Mouse (Mus musculus): ENCODE measurements at regions not wholly inside any gene's neighbourhood (a gene's known extent, or its start where the extent isn't known, plus 50 kb on each side); places are given as distances from the start of the nearest gene placed in this dataset.

GRCm38 (mm10) chr6:31061813-31062212 is 102.9 kb upstream of the Klf14 start:
- no peak for DNase-seq (ENCODE audit: low spot score in 2 of 2)

GRCm38 (mm10) chr6:31065419-31065818 is 106.5 kb upstream of the Klf14 start:
- DNase-seq (ENCODE audit: low spot score in 2 of 2) = no peak

DNA sequence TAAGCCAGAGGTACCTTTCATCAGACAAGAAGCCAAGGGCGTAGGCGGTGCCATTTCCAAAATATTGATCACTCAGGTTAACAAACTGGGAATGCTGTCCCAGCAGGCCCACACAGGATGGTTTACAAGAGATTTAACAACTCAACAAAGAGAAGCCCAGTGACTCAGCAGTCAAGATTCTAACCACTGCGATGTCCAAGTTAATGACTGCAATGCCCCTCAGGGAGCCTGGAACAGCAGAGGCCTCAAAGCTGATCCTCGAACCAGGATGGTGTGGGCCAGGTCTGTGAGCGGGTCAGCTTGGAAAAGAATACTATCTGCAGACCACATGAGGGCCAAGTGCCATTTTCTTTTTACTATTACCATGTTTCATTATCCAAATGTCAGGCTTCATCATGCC is 108.0 kb upstream of the Klf14 start:
- DNase-seq (ENCODE audit: low spot score in 2 of 2) = no peak

- DNase-seq (ENCODE audit: low spot score in 2 of 2) = no peak
Measured at GRCm38 (mm10) chr6:31067453-31067852, 108.6 kb upstream of the Klf14 start.

GRCm38 (mm10) chr6:31069243-31069642 is 110.4 kb upstream of the Klf14 start:
- DNase-seq (ENCODE audit: low spot score in 2 of 2) = no peak

- no peak for DNase-seq (ENCODE audit: low spot score in 2 of 2)
Measured at GRCm38 (mm10) chr6:31070537-31070936, 111.7 kb upstream of the Klf14 start.

- no peak for DNase-seq (ENCODE audit: low spot score in 2 of 2)
Measured at GRCm38 (mm10) chr6:31070966-31071365, 112.1 kb upstream of the Klf14 start.

- DNase-seq (ENCODE audit: low spot score in 2 of 2) = no peak
Measured at GRCm38 (mm10) chr6:31072072-31072471, 113.2 kb upstream of the Klf14 start.

GRCm38 (mm10) chr6:31072559-31072958 is 113.7 kb upstream of the Klf14 start:
- DNase-seq (ENCODE audit: low spot score in 2 of 2) = no peak

- DNase-seq (ENCODE audit: low spot score in 2 of 2) = no peak
Measured at GRCm38 (mm10) chr6:31073338-31073737, 114.5 kb upstream of the Klf14 start.

DNA sequence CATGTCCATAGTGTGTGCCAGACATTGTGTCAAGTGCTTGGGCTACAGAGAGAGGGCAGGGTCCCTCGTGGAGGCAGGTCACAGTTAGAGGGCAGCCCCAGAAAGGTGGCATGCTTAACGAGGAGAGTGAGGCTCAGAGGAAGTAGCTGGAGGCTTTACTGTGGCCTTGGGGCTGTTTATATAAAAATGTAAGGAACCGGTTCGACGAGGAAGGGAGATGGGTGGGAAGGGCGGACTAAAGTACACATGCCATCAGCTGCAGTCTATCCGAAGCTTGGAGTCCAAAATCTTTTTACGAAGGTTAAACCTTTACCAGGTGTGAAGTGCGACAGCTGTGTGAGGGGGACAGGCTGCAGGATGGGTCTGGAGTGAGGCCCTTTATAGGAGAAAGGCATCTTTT is 115.5 kb upstream of the Klf14 start:
- DNase-seq (ENCODE audit: low spot score in 2 of 2) = no peak

DNA sequence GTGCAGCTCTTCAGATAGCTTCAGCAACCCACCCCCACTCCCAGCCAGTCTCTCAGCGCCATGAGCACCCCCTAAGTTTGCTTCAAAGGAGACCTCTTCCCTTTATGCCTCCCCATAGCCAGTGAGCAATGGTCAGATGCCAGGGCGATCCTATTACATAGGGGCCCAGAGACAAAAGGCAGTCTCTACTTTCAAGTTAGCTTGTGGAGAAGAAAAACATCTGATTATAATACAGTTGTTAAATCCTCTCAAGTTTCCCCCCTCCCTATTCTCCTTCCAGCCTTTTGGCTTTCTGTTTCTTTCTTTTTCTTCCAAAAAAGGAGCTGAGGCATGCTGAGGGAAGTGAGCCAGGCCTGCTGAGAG is 116.3 kb upstream of the Klf14 start:
- DNase-seq (ENCODE audit: low spot score in 2 of 2) = no peak

- peak; percentile 49 to 69 for DNase-seq (ENCODE audit: low spot score in 2 of 2)
Measured at GRCm38 (mm10) chr6:31075572-31076477, 116.9 kb upstream of the Klf14 start.

- DNase-seq (ENCODE audit: low spot score in 2 of 2) = no peak
Measured at GRCm38 (mm10) chr6:31076478-31076834, 117.6 kb upstream of the Klf14 start.

DNA sequence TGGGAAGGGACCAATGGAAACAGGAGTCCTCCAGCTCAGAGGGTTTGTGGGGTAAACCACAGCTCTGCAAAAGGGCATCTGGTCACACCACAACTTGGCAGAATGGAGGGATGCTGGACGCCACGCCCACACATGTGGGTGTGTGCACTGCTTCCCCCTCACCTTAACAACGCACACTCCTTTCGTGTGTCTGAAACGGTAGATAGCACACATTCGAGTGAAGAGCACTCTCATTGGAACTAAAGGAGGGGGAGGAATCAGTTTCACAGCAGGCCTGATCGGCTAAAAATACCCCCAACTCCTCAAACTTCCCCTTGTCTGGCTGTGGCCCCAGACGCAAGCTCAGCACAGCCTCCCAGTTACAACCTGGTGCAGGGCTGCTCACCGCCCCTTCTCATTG is 118.3 kb upstream of the Klf14 start:
- DNase-seq (ENCODE audit: low spot score in 2 of 2) = no peak

- DNase-seq (ENCODE audit: low spot score in 2 of 2) = no peak
Measured at GRCm38 (mm10) chr6:31077779-31078178, 118.9 kb upstream of the Klf14 start.

GRCm38 (mm10) chr6:31078413-31078812 is 119.5 kb upstream of the Klf14 start:
- peak; percentile 42 to 58 for DNase-seq (ENCODE audit: low spot score in 2 of 2)

DNA sequence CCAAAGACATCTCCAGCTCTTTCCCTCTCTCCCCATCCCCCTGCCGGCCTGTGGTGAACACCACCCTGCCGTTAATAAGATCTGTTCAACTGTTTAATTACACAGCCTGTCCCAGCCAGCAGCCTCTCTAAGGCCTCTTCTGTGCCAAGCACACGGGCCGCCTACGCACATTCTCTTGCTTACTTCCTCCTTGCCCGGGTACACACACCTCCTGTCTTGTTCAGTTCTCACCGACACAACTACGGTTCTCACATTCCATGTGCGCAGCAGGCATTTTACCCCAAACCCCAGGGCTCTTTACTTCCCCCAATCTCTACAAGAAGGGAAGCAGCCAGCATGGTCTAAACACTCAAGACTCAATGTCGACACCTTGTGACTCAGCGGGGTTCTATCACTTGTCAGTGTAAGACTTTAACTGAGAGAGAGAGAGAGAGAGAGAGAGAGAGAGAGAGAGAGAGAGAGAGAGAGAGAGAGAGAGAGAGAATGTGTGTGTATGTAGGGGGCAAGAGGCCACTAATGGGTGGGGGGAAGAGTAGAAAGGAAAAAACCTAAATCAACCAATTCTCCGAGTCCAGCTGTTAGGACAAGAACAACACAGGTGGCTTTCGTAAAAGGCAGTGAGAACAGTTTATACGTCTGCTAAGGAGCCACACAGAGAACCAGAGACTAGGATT is 120.8 kb upstream of the Klf14 start:
- DNase-seq (ENCODE audit: low spot score in 2 of 2) = no peak

- DNase-seq (ENCODE audit: low spot score in 2 of 2) = no peak
Measured at GRCm38 (mm10) chr6:31080279-31080678, 121.4 kb upstream of the Klf14 start.

DNA sequence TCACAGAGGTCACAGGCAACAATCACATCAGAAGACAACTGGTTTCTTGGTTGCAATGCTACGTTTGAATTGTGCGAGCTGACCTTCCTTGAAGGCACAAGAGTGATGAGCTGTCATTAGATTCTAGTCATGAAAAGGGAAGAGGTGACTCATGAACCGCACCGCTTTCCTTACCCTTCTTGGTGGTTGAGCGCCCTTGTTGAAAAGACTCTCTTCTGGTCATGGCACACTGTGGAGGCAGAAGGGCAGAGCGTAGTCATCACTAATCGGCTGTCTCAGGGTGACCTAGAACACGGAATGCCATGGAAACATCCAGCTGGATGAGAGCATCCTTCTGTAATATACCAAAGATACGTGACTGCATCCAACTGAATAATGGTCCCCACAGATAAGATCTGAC is 121.8 kb upstream of the Klf14 start:
- DNase-seq (ENCODE audit: low spot score in 2 of 2) = no peak

DNA sequence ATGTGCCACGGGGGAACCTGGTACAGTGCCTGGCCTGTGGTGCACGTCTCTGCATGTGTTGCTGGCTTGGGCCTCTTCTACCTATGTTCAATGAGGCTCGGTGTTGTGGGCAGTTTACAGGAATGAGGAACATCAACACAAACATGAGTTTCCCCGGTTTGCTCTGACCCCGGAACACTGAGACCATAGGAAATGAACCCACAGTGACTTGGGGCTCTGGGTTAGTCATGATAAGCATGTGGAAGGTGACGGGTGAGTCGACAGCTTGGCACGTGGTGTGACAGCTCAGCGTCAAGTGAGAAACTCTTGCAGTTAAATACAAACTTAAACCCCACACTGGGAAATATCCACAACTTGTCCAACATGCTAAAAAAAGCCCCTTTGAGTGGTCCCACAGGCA is 122.4 kb upstream of the Klf14 start:
- DNase-seq (ENCODE audit: low spot score in 2 of 2) = no peak

DNA sequence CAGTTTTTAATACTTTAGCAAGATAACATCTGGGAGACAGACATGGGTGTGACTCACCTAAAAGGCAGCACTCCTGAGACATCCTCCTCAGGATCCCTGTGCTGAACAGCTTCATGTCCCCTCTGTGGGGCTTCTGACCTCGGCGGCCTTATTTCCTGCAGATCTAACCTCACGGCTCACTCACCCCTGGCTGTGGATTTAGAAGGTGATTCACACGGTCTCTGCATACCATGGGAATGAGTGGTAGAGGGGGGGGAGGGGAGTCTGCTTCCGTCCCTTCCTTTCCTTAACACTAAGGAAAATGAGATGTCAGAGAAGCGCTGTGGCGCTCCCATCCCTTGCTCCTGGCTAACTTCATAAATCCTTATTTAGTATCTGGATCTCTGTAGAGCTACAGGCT is 123.1 kb upstream of the Klf14 start:
- no peak for DNase-seq (ENCODE audit: low spot score in 2 of 2)
